Mouse (Mus musculus) testis, adult 2 months (tissue): ENCODE results near the gene Lingo1. TPM values are rescaled to one million over a fixed set of nuclear protein-coding genes. Genes with fewer than 3 reads are reported as not detected.

Experiments used
- H3K27ac ChIP-seq: fragments of 200-500 bp; 2 replicates; pipeline ENCODE4 v1.5.1; 2012; ENCODE audit warnings: low read depth, low read length; ENCODE audit not compliant: control insufficient read depth, insufficient read depth
- H3K27me3 ChIP-seq: fragments of 200-500 bp; 2 replicates; pipeline ENCODE4 v1.6.1; 2012; ENCODE audit warnings: mild to moderate bottlenecking, low read length, moderate library complexity; ENCODE audit not compliant: control insufficient read depth, insufficient read depth
- H3K36me3 ChIP-seq: fragments of 200-500 bp; 2 replicates; pipeline ENCODE4 v1.6.1; 2012; ENCODE audit warnings: mild to moderate bottlenecking, low read length; ENCODE audit not compliant: control insufficient read depth, insufficient read depth
- H3K4me1 ChIP-seq: fragments of 200-500 bp; 2 replicates; pipeline ENCODE4 v1.6.1; 2012; ENCODE audit warnings: low read length; ENCODE audit not compliant: control insufficient read depth, insufficient read depth
- H3K4me3 ChIP-seq: fragments of 200-500 bp; 2 replicates; pipeline ENCODE4 v1.5.1; 2012; ENCODE audit warnings: low read depth, mild to moderate bottlenecking, low read length, moderate library complexity, mixed read lengths; ENCODE audit not compliant: control insufficient read depth
- CTCF ChIP-seq: fragments of 200-500 bp; IDR thresholded peaks from 2 replicates; pipeline ENCODE4 v1.5.1; 2012; ENCODE audit warnings: low read depth, mild to moderate bottlenecking, inconsistent platforms, low read length, moderate library complexity; ENCODE audit not compliant: control insufficient read depth, insufficient read depth, insufficient replicate concordance
- POLR2A ChIP-seq: fragments of 200-500 bp; IDR thresholded peaks from 2 replicates; pipeline ENCODE4 v1.6.1; 2012; ENCODE audit warnings: low read depth, mild to moderate bottlenecking, inconsistent platforms, low read length, moderate library complexity; ENCODE audit not compliant: control insufficient read depth
- polyA plus RNA-seq: library from polyadenylated mRNA; depleted of rRNA; stranded (reverse); fragments of >200 nt; gene quantifications from 2 replicates; pipeline ENCODE4 v1.2.3, GENCODE M21; 2012

The Lingo1 gene
- polyA plus RNA-seq, 1 experiment: 6.8 TPM

DNA sequence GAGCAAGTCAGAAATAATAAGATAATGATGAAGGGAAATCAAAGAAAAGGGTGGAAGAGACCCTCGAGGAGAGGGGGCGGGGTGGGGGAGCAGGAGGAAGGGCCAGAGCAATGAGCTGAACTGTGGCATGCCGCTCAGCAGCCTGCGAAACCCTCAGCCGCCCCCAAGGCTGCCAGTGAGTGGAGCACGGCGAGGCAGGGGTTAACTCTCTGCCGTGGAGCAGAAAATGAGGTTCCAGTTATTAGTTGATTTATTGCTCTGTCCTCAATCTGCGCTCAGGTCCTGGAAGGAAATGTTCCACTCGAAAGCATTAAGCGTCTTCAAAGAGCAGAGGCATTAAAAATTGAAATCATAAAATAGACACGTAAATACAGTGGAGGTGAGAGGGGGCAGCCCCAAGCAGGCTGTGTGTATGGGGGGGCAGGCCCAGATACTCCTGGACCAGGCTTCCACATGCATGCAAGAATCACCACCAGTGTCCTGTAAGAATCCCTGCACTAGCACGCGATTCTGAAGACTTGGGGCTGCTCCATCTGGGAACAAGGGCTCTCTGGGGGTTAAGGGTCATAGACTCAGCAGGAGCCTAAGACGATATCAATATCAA is 89.7 kb downstream of the Lingo1 start:
- TF ChIP-seq CTCF (no peak), POLR2A (no peak)
- H3K4me1 ChIP-seq: no peaks in the 10 kb centered on the region
- H3K36me3 ChIP-seq: no peaks in the 10 kb centered on the region
- no peaks in the 10 kb centered on the region for H3K27me3 ChIP-seq
- no peak overlapping the region for H3K27ac ChIP-seq
- H3K4me3 ChIP-seq: no peak overlapping the region

- Histone ChIP-seq H3K27me3 (no peaks in the 10 kb centered on the region), H3K4me3 (no peak overlapping the region), H3K36me3 (no peaks in the 10 kb centered on the region), H3K4me1 (no peaks in the 10 kb centered on the region), H3K27ac (no peak overlapping the region)
- TF ChIP-seq CTCF (no peak), POLR2A (no peak)
Observed at GRCm38 (mm10) chr9:56701394-56701793, 94.9 kb downstream of the Lingo1 start.

GRCm38 (mm10) chr9:56700866-56701265 is 95.4 kb downstream of the Lingo1 start:
- TF ChIP-seq CTCF (no peak), POLR2A (no peak)
- Histone ChIP-seq H3K4me1 (no peaks in the 10 kb centered on the region), H3K36me3 (no peaks in the 10 kb centered on the region), H3K27ac (no peak overlapping the region), H3K27me3 (no peaks in the 10 kb centered on the region), H3K4me3 (no peak overlapping the region)

- no peaks in the 10 kb centered on the region for H3K36me3 ChIP-seq
- TF ChIP-seq CTCF (no peak), POLR2A (no peak)
- H3K4me3 ChIP-seq: no peak overlapping the region
- H3K4me1 ChIP-seq: no peaks in the 10 kb centered on the region
- no peaks in the 10 kb centered on the region for H3K27me3 ChIP-seq
- no peak overlapping the region for H3K27ac ChIP-seq
Observed at GRCm38 (mm10) chr9:56698715-56699370, 97.4 kb downstream of the Lingo1 start.

DNA sequence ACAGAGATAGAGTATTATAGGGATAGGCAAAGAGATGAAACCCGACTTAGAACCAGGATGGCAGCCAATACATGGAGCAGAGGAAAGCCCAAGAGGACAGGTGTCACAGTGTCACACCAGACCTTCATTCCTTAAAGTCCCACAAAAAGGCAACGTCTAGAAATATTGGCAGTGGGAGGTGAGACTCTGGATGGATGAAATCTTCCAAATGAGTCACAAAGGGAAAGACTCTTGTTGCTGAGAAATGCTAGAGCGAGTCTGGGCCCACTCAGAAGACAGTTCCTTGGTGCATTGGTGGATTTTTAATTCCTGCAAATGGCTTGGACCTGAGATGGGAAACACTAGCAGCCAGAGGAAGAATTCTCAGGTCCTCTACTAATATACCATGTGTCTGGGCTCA is 102.2 kb downstream of the Lingo1 start:
- H3K27ac ChIP-seq: no peak overlapping the region
- no peak for TF ChIP-seq POLR2A
- TF ChIP-seq CTCF: no peak
- H3K4me1 ChIP-seq: no peaks in the 10 kb centered on the region
- no peaks in the 10 kb centered on the region for H3K27me3 ChIP-seq
- H3K36me3 ChIP-seq: no peaks in the 10 kb centered on the region
- H3K4me3 ChIP-seq: no peak overlapping the region

DNA sequence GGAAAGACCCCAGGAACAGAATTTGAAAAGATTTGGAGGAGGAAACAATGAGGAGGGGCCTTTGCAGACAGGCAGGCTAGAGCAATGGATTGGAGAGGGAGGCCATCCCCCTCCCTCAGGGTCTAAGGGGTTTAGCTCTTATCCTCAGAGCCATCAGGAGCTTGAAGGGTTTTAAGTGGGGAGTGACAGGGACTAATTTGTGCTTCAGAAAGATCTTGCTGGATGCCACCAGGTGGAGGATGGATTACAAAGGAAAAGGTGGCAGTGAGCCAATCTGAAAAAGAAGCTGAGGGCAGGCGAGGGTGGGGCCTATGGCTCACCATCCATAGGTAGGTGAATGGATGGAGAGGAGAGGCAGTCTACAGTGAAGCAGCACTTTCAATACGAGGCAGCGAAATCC is 105.0 kb downstream of the Lingo1 start:
- Histone ChIP-seq H3K4me3 (no peak overlapping the region), H3K36me3 (no peaks in the 10 kb centered on the region), H3K27ac (no peak overlapping the region), H3K4me1 (peaks cover 2% of the 10 kb centered on the region; the same call in 1 of the 2 replicates), H3K27me3 (no peaks in the 10 kb centered on the region)
- TF ChIP-seq CTCF: no peak
- TF ChIP-seq POLR2A: no peak

GRCm38 (mm10) chr9:56690679-56691078 is 105.6 kb downstream of the Lingo1 start:
- TF ChIP-seq CTCF (no peak), POLR2A (no peak)
- no peaks in the 10 kb centered on the region for H3K27me3 ChIP-seq
- H3K27ac ChIP-seq: no peak overlapping the region
- H3K4me1 ChIP-seq: peaks cover 3% of the 10 kb centered on the region; the same call in 1 of the 2 replicates
- no peak overlapping the region for H3K4me3 ChIP-seq
- no peaks in the 10 kb centered on the region for H3K36me3 ChIP-seq

DNA sequence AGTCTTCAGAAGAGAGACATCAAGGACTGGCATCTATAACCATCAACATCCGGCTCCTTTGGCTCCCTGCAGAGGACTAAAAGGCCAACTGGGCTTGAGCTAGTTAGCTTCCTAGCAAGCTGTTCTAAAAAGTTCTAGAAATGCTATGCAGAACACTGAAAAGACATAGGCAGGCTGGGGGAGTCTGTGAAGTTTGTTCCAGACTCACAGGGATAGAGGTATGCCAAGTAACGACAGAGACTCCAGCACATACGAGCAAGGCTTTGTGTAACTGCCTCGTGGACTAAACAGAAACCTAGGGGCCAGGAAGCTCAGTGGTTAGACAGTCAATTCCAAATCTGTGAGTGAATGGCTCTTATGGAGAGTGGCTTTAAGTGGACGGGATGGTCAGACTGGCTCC is 108.8 kb downstream of the Lingo1 start:
- Histone ChIP-seq H3K4me3 (no peak overlapping the region), H3K4me1 (peaks cover 3% of the 10 kb centered on the region; the same call in 1 of the 2 replicates), H3K36me3 (no peaks in the 10 kb centered on the region), H3K27me3 (no peaks in the 10 kb centered on the region), H3K27ac (no peak overlapping the region)
- no peak for TF ChIP-seq CTCF
- TF ChIP-seq POLR2A: no peak
